Mouse (Mus musculus) hindbrain, postnatal 0 days (tissue): Measurements from ENCODE around the gene Gmnn. TPM values are rescaled to one million over a fixed set of nuclear protein-coding genes. Genes with fewer than 3 reads are reported as not detected.

Source experiments
- ATAC-seq: fragments of 200-750 bp; cut with Nextera tagmentation; 2 replicates; pipeline ENCODE4 v1.8.0; 2017; ENCODE audit warnings: mild to moderate bottlenecking, moderate TSS enrichment, moderate library complexity
- DNase-seq: peaks from one replicate; pipeline ENCODE4 v3.0.0-alpha.2; 2015; ENCODE audit warnings: low spot score
- H3K27ac ChIP-seq: fragments of 300-500 bp; sonication (generic); 2 replicates; pipeline ENCODE4 v1.5.1; 2014; ENCODE audit warnings: mild to moderate bottlenecking
- H3K27me3 ChIP-seq: fragments of 300-500 bp; sonication (generic); 2 replicates; pipeline ENCODE4 v1.6.1; 2014; ENCODE audit warnings: low read length, mixed read lengths; ENCODE audit not compliant: insufficient read depth
- H3K36me3 ChIP-seq: fragments of 300-500 bp; sonication (generic); 2 replicates; pipeline ENCODE4 v1.6.1; 2014; ENCODE audit warnings: low read length, mixed read lengths; ENCODE audit not compliant: insufficient read depth
- H3K4me1 ChIP-seq: fragments of 300-500 bp; sonication (generic); 2 replicates; pipeline ENCODE4 v1.6.1; 2014; ENCODE audit warnings: antibody characterized with exemption, low read length, mixed read lengths; ENCODE audit not compliant: insufficient read depth
- H3K4me2 ChIP-seq: fragments of 300-500 bp; sonication (generic); 2 replicates; pipeline ENCODE4 v1.6.1; 2014; ENCODE audit warnings: low read depth, mild to moderate bottlenecking, low read length, moderate library complexity, mixed read lengths
- H3K4me3 ChIP-seq: fragments of 300-500 bp; sonication (generic); 2 replicates; pipeline ENCODE4 v1.5.1; 2014; ENCODE audit warnings: low read length
- H3K9ac ChIP-seq: fragments of 300-500 bp; sonication (generic); replicated peaks from 2 replicates; pipeline ENCODE4 v1.6.1; 2014; ENCODE audit warnings: mild to moderate bottlenecking, low read length, moderate library complexity, mixed read lengths
- H3K9me3 ChIP-seq: fragments of 300-500 bp; sonication (generic); 2 replicates; pipeline ENCODE4 v1.6.1; 2016; ENCODE audit warnings: low read length, mixed read lengths
- CTCF ChIP-seq: IDR thresholded peaks from 2 replicates; pipeline ENCODE4 v1.5.1; 2016; ENCODE audit warnings: antibody characterized with exemption, control low read depth, low read depth
- WGBS: fragments of 180-500 bp; shearing (Covaris S2); extraction: QIAGEN DNeasy Blood & Tissue Kit; methylation state at CpG from one replicate; pipeline ENCODE4 v1.1.7; 2014; 5-methylcytosine and 5-hydroxymethylcytosine counted together
- polyA plus RNA-seq: library from polyadenylated mRNA; unstranded; fragments of >200 nt; fragmentation: Nextera tagmentation; extraction: Ambion mirVana; gene quantifications from 2 replicates; pipeline ENCODE4 v1.2.1, GENCODE M21; 2015
- total RNA-seq: library from RNA; depleted of rRNA; stranded (reverse); fragments of >200 nt; gene quantifications from 2 replicates; pipeline ENCODE4 v1.2.3, GENCODE M21; 2014

Gene Gmnn
- total and polyA plus RNA-seq, 2 experiments from 2014 or later: 4.7 to 23.4 TPM

DNA sequence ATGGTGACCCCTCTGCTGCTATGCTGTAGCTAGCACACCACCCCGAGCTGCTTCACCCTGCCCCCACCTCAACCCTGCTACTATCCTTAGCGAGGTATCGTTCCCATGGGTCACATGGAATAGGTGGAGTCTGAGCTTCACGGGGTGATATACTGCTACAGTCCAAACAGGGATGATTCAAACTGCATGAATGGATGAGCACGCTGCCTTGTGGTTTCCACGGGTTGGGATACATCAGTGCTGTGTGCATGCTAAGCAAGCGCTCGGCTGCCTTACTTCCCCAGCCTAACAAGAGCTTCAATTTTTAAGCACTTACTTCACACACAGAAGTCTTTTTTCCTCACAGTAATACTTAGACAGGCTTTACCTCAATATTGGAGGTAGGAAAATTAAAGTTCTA, 10.9 kb downstream of the Gmnn start:
- no peak for TF ChIP-seq CTCF

DNA sequence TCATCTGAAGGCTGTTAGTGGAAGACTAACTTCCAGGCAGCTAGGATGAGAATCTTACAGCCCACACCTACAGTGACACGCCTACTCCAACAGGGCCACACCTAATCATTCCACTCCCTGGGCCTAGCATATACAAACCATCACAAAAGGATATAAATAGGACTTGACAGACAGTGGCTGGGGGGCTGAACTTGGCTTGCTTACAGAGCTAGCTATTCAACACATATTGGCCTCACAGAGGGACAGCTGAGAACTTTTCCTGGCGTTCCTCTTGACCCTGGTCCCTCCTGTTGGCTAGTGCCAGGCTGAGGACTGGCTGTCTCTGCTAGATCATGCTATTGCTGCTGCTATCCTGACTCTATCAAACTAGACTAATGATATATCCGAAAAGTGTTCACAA, 13.9 kb downstream of the Gmnn start:
- 70% methylated on average over 3 of the region's 3 CpGs for WGBS
- Histone ChIP-seq H3K4me2 (no peak overlapping the region), H3K9ac (no peak overlapping the region), H3K4me1 (no peaks in the 10 kb centered on the region), H3K36me3 (0 out of 2 replicates have a peak, but pooled peaks cover 4% of the 10 kb centered on the region), H3K27ac (no peak overlapping the region), H3K9me3 (no peaks in the 10 kb centered on the region), H3K4me3 (no peak overlapping the region), H3K27me3 (no peaks in the 10 kb centered on the region)
- ATAC-seq (no peak), DNase-seq (no peak)
- TF ChIP-seq CTCF: no peak

More for the DNA sequence above, 10.9 kb downstream of the Gmnn start:
- WGBS: 91% methylated on average over 8 of the region's 8 CpGs
- Histone ChIP-seq H3K9ac (no peak overlapping the region), H3K4me3 (no peak overlapping the region), H3K4me2 (no peak overlapping the region), H3K36me3 (0 out of 2 replicates have a peak, but pooled peaks cover 7% of the 10 kb centered on the region), H3K27me3 (no peaks in the 10 kb centered on the region), H3K4me1 (no peaks in the 10 kb centered on the region), H3K9me3 (no peaks in the 10 kb centered on the region), H3K27ac (no peak overlapping the region)
- ATAC-seq (no peak), DNase-seq (no peak)

DNA sequence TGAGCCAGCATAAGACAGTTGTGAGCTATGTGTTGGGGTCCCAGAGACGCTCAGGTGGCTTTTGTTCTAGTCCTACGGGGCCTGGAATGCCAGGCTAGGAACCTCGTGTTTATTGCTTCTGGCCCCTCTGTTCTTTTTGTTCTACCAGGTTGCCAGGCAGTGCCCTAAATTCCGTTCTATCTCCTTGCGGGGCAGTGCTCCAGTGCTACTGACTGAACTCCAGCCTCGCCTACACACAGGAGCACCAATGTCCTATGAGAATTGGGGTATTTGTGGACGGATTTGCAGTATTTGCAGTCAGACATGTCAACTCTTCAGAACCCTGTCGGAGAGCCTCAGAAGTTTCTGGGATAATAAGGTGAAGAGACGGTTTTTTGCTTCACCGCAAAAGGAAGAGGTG, 20.7 kb downstream of the Gmnn start, which contains the start of gene Armh2:
TSS of gene Armh2 (plus strand) at position 205 of the 400 bp plus-strand sequence.
- ATAC-seq (no peak), DNase-seq (no peak)
- Histone ChIP-seq H3K9me3 (no peaks in the 10 kb centered on the region), H3K27me3 (no peaks in the 10 kb centered on the region), H3K4me2 (no peak within 1 kb of the TSS), H3K9ac (no peak within 1 kb of the TSS), H3K4me1 (no peaks in the 10 kb centered on the region), H3K4me3 (no peak within 1 kb of the TSS), H3K27ac (no peak within 1 kb of the TSS), H3K36me3 (no peaks in the 10 kb centered on the region)
- WGBS: 87% methylated on average over 10 of the region's 10 CpGs
- TF ChIP-seq CTCF: no peak

DNA sequence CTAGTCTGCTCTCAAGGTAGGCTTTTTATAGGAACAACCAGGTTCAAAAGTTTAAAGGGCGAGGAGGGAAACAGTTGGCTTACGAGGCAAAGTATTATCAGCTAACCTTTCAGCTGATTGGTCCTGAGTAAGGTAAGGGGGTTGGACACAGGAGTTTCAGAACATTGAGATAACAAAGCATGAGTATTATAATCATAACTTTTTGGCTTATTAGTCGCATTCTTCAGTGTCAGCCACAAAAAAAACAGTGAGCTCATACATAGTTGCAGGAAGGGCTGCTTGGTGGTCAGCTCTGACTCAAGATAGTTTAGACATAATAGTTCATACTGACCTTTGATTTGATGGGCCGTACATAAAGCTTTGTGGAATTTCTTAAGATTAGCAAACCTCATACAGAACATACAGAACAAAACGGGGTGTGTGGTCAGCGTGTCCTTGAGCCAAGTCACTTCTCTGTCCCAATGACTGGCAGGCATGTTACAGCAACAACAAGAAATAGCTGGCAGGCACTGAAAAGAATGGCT, 26.1 kb downstream of the Gmnn start:
- no peak for DNase-seq
- Histone ChIP-seq H3K9me3 (no peaks in the 10 kb centered on the region), H3K9ac (no peak overlapping the region), H3K4me3 (no peak overlapping the region), H3K4me2 (no peak overlapping the region), H3K36me3 (no peaks in the 10 kb centered on the region), H3K27ac (no peak overlapping the region), H3K27me3 (no peaks in the 10 kb centered on the region), H3K4me1 (no peaks in the 10 kb centered on the region)
- 81% methylated on average over 6 of the region's 6 CpGs for WGBS
- no peak for TF ChIP-seq CTCF
- ATAC-seq: no peak

DNA sequence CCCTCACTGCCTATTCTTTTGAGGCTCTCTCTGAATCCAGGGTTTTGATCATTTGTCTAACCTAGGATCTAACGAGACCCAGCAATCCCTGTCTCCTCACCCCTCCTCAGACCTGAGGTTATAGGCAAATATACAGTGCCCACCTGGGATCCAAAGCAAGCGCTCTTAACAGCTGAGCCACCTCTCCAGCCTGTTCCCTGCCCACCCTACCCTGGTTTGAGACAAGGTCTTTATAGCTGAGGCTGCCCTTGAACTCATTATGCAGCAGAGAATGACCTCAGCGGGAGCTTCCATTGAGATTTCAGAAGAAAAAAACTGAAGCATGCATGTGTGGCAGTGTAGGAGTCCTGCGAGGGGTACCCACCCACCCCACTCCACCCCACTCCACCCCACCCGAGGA, 27.2 kb downstream of the Gmnn start:
- no peak overlapping the region for H3K4me2 ChIP-seq
- no peak overlapping the region for H3K4me3 ChIP-seq
- no peaks in the 10 kb centered on the region for H3K27me3 ChIP-seq
- no peak for TF ChIP-seq CTCF
- 84% methylated on average over 5 of the region's 5 CpGs for WGBS
- DNase-seq (no peak), ATAC-seq (peak; percentile 29; the same call in 1 of the 2 replicates)
- no peak overlapping the region for H3K27ac ChIP-seq
- no peaks in the 10 kb centered on the region for H3K9me3 ChIP-seq
- H3K9ac ChIP-seq: no peak overlapping the region
- no peaks in the 10 kb centered on the region for H3K4me1 ChIP-seq
- H3K36me3 ChIP-seq: no peaks in the 10 kb centered on the region

DNA sequence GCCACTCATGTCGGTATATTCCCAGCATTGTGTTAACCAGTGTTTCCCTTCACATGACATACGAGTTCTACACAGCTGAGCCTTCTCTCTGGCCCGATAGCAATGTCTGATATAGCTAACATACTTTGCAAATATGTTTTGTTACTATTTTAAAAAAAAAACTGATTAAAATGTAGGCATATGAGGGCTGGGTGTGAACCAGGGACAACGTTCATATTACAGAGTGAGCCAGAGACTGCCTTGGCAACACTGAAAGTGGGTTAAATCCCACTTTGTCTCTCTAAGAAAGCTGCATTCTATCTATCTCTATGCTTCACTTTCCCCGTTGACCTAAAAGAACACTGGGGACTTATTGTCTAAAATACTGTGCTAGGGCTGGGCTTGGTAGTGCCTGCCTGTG, 32.6 kb downstream of the Gmnn start:
- H3K27me3 ChIP-seq: no peaks in the 10 kb centered on the region
- no peaks in the 10 kb centered on the region for H3K9me3 ChIP-seq
- no peaks in the 10 kb centered on the region for H3K36me3 ChIP-seq
- H3K9ac ChIP-seq: no peak overlapping the region
- no peak for TF ChIP-seq CTCF
- DNase-seq: no peak
- no peak for ATAC-seq
- 91% methylated on average over 5 of the region's 5 CpGs for WGBS
- H3K4me2 ChIP-seq: no peak overlapping the region
- H3K4me3 ChIP-seq: no peak overlapping the region
- H3K27ac ChIP-seq: no peak overlapping the region
- H3K4me1 ChIP-seq: no peaks in the 10 kb centered on the region

DNA sequence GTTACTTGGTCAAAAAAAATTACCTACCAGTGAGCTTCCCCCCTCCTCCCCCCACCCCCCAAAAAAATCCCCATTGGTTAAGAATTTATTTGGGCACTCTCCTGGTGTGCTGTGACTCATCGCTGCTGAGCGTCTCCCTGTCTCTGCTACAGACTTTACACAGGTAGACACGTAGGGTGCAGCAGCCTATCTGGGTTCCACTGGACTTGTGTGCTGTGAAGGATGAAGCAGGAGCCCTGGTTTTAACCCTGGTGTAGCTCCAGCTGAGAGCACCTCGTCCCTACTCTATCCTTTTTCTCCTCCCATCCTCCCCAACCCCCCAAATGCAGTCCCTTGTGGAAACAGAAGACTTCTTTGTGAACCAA, 37.3 kb downstream of the Gmnn start:
- H3K4me2 ChIP-seq: no peak overlapping the region
- H3K9ac ChIP-seq: no peak overlapping the region
- ATAC-seq (peak; percentile 32; the same call in 1 of the 2 replicates), DNase-seq (no peak)
- H3K27me3 ChIP-seq: no peaks in the 10 kb centered on the region
- H3K4me1 ChIP-seq: no peaks in the 10 kb centered on the region
- no peak overlapping the region for H3K4me3 ChIP-seq
- no peaks in the 10 kb centered on the region for H3K9me3 ChIP-seq
- H3K27ac ChIP-seq: no peak overlapping the region
- no peaks in the 10 kb centered on the region for H3K36me3 ChIP-seq
- no peak for TF ChIP-seq CTCF
- WGBS: 56% methylated on average over 4 of the region's 4 CpGs
